Mouse (Mus musculus) liver, adult 2 months (tissue): ENCODE measurements around the gene Gm49393.

Source experiments
- CTCF ChIP-seq: fragments of 200-500 bp; IDR thresholded peaks from 2 replicates; pipeline ENCODE4 v1.5.1; 2011; ENCODE audit warnings: low read depth, low read length, control low read depth
- POLR2A ChIP-seq: fragments of 200-500 bp; IDR thresholded peaks from 2 replicates; pipeline ENCODE4 v1.6.1; 2011; ENCODE audit warnings: low read length, control low read depth; ENCODE audit not compliant: insufficient read depth; ENCODE audit errors: extremely low read depth

DNA sequence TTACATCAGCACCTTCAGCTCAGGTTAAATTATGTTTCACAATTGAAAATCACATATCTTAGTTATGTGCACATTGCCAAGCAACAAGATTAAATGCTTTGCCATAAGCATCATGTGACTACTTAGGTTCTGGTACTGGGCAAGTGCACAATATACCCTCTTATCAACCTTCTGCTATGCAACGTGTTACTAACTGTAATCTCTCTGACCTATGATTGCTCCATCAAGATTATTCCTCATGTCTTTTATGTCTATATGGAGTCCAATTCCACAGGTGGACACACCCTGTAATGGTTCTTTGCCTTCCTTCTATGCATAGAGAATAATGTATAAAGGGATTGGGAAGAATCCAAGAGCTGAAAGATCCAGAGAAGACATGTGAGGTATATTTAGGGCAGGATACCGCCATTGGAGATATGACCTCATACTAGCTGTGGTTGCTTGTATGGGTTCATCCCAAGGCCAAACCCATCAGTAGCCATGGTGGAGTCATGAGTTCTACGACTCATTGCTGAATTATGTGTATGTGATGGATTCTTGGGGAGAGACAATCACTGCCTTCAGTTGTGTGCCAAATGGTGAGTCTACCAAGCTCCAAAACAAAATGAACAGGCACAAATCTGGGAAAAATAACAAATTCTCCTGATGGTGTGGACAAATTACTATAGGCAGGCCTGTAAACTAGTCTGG is 114.8 kb downstream of the Gm49393 start:
- TF ChIP-seq CTCF (no peak), POLR2A (no peak)
